Mouse (Mus musculus) stomach, postnatal 0 days (tissue): ENCODE measurements around the gene Cox7a1.

Source experiments
- CTCF ChIP-seq: IDR thresholded peaks from 2 replicates; pipeline ENCODE4 v1.5.1; 2016; ENCODE audit warnings: antibody characterized with exemption, low read depth, mild to moderate bottlenecking, moderate library complexity
- EP300 ChIP-seq: optimal IDR thresholded peaks from 2 replicates; pipeline ENCODE3; 2016; ENCODE audit warnings: antibody characterized with exemption

DNA sequence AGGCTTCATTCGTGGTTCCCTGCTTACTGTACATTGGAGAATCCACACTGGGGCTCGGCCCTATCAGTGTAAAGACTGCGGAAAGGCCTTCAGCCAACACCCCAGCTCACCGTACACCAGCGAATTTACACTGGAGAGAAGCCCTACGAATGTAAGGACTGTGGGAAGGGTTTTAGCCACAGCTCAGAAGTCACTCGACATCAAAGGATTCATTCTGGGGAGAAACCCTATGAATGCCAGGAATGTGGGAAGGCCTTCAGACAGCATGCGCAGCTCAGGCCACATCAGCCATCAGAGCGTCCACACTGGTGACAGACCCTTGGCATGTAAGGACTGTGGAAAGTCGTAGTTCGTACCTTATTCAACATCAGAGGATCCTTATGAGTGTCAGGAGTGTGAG is 5.7 kb upstream of the Cox7a1 start:
- no peak for TF ChIP-seq CTCF
- TF ChIP-seq EP300: no peak
